Mouse (Mus musculus): Measurements from ENCODE around the gene Rgs9bp. TPM values are rescaled to one million over a fixed set of nuclear protein-coding genes. Genes with fewer than 3 reads are reported as not detected.
"Not testable (repeated sequence)": the region's sequence is repeated elsewhere in the genome, so short reads cannot be mapped to it uniquely, and the experiment has no call there.

Gene Rgs9bp
- polyA plus RNA-seq, 1 experiment from 2014 or later, result 0.25 TPM

GRCm38 (mm10) chr7:35556205-35556603 is 29.2 kb downstream of the Rgs9bp start, which contains the start of gene Nudt19:
Nudt19 (minus strand) TSS chr7:35556304.
- H3K4me1 ChIP-seq (replicated peaks), result peaks cover 15% of the 10 kb centered on the region; the same call in 1 of the 2 replicates
- WGBS, result 62% methylated on average over 4 of the region's 4 CpGs

DNA sequence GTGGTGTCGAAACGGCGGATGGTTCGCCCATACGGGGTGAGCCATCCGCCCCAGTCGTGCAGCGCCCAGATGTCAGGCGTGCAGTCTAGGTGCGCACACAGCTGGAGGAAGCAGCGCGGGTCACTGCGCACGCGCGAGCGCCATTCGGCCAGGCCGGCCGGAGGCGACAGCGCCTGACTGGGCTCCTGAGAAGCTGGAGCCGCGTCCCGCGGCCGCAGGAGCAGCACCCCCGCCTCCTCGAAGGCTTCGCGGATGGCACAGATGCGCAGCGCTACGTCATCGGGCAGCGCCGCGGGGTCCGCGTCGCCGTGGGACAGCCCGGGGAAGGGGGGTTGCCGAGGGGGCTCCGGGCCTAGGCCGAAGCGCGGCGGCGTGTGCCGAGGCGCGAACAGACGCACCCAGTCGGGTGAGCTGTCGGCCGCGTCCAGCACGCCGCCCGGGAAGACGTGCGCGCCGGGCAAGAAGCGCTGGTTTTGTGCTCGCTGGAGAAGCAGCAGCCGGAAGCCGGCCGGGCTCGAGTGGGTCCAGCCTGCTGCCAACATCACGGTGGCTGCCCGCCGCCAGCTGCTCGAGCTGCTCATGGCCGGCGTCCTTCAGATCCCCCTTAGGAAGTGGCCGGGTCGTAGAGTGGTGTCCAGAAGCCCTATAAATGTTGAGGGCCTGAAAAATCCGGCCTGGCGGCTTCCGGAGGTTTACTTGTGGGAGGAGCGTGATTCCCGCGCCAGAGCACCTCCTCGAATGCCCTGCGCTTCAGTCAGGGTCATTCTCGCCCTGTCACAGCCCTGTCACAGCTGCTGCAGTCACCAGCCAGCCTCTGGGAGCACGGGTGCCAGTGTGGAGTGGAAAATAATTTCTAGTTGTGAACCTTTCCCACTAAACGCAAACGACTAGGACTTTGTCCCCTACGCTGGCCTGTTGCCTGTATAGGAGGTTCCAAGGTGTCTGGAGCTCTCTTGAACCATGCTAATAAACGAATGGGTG is 29.9 kb downstream of the Rgs9bp start:
- peak overlapping the region; percentile 86 for H3K9ac ChIP-seq
- peaks cover 15% of the 10 kb centered on the region; the same call in 1 of the 2 replicates for H3K4me1 ChIP-seq (replicated peaks)
- H3K27me3 ChIP-seq, result no peaks in the 10 kb centered on the region
- peak overlapping the region; percentile 86 for H3K4me3 ChIP-seq
- WGBS, result under 1% methylated on average over 93 of the region's 93 CpGs
- H3K36me3 ChIP-seq, result peaks cover 13% of the 10 kb centered on the region
- no peaks in the 10 kb centered on the region for H3K9me3 ChIP-seq (replicated peaks)
- peak overlapping the region; percentile 98 for H3K27ac ChIP-seq
- ATAC-seq (replicated peaks; ENCODE audit: insufficient number of reproducible peaks, insufficient read depth, low FRiP score, low read depth), result peak; percentile 92
- peak overlapping the region; percentile 97 for H3K4me2 ChIP-seq

More at GRCm38 (mm10) chr7:35556205-35556603, 29.2 kb downstream of the Rgs9bp start, which contains the start of gene Nudt19:
- ATAC-seq (replicated peaks; ENCODE audit: insufficient number of reproducible peaks, insufficient read depth, low FRiP score, low read depth), result no peak
- peak within 1 kb of the TSS; percentile 97 for H3K4me2 ChIP-seq
- H3K4me3 ChIP-seq, result peak within 1 kb of the TSS; percentile 86
- no peaks in the 10 kb centered on the region for H3K27me3 ChIP-seq
- H3K9ac ChIP-seq, result peak within 1 kb of the TSS; percentile 86
- peak within 1 kb of the TSS; percentile 98 for H3K27ac ChIP-seq
- H3K9me3 ChIP-seq (replicated peaks), result no peaks in the 10 kb centered on the region
- peaks cover 6% of the 10 kb centered on the region; the same call in 1 of the 2 replicates for H3K36me3 ChIP-seq

DNA sequence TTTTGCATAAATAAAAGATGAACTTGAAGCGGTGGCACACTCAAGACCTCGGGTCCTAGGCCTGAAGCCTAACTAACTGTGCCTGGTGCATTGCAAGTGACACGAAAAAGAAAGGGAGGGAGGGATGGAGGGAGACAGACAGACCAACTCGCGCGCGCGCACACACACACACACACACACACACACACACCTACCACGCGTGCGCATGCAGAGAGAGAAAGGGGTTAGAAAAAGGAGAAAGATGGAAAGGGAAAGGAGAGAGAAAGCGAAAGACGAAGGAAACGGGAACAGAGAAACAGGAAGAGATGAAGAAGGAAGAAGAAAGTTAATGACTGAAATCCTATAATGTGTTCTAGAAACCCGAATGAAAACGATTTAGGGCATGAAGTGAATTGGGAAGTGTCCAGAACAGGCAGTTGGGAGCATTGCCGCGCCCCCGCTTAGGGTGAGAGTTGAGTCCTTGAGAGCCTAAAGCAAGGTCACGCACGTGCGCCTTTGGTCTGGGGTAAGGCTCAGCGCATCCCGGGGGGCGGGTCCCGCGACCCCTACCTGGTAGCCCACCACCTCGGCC is 30.7 kb downstream of the Rgs9bp start:
- peak overlapping the region; percentile 98 for H3K27ac ChIP-seq
- peak overlapping the region; percentile 86 for H3K4me3 ChIP-seq
- H3K36me3 ChIP-seq, result peaks cover 21% of the 10 kb centered on the region
- 6% methylated on average over 28 of the region's 28 CpGs for WGBS
- ATAC-seq (replicated peaks; ENCODE audit: insufficient number of reproducible peaks, insufficient read depth, low FRiP score, low read depth), result peak; percentile 29; the same call in 1 of the 2 replicates
- H3K4me2 ChIP-seq, result peak overlapping the region; percentile 97
- H3K9me3 ChIP-seq (replicated peaks), result no peaks in the 10 kb centered on the region
- peak overlapping the region; percentile 86 for H3K9ac ChIP-seq
- no peaks in the 10 kb centered on the region for H3K27me3 ChIP-seq
- peaks cover 15% of the 10 kb centered on the region; the same call in 1 of the 2 replicates for H3K4me1 ChIP-seq (replicated peaks)

DNA sequence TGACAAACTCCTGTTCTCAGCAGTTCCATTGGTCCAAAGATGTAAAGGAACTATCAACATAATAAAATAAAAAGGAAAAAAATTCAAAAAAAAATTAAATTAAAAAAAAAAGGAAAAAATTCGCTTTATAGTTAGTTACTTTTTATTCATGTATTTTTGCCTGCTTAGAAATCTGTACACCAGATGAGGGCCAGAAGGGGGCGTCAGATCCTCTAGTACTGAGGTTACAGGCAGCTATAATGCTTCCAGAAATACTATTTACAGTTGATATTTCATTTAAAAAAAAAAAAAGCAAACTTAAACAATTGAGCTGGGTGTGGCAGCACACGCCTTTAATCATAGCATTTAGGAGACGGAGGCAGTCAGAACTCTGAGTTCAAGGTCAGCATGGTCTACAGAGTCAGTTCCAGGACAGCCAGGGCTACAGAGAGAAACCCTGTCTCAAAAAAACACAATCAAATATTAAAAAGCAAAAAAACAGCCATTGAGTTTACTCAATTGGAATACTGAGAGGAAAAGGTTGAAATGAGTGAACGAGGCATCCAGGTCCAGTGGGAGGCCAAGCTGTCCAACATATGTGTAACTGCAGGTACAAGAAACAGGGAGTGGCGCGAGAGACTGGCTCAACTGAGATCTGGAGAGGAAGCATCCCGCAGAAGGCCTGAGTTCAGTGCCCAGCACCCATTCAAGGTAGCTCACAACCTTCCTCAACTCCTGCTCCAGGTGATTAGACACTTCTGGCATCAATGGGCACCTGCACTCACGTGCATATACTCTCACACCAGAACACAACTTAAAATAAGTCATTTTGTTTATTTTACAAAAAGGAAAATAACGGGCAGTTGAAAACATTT is 31.4 kb downstream of the Rgs9bp start:
- no peaks in the 10 kb centered on the region for H3K27me3 ChIP-seq
- H3K36me3 ChIP-seq, result peaks cover 28% of the 10 kb centered on the region
- H3K27ac ChIP-seq, result no peak overlapping the region
- H3K4me3 ChIP-seq, result peak overlapping the region; percentile 86
- no peak for ATAC-seq (replicated peaks; ENCODE audit: insufficient number of reproducible peaks, insufficient read depth, low FRiP score, low read depth)
- no peaks in the 10 kb centered on the region for H3K9me3 ChIP-seq (replicated peaks)
- 60% methylated on average over 10 of the region's 10 CpGs for WGBS
- peak overlapping the region; percentile 86 for H3K9ac ChIP-seq
- H3K4me1 ChIP-seq (replicated peaks), result peaks cover 15% of the 10 kb centered on the region; the same call in 1 of the 2 replicates
- H3K4me2 ChIP-seq, result peak overlapping the region; percentile 97

- H3K9me3 ChIP-seq (replicated peaks), result no peaks in the 10 kb centered on the region
- no peak overlapping the region for H3K4me3 ChIP-seq
- WGBS, result 33% methylated on average over 4 of the region's 4 CpGs
- H3K27me3 ChIP-seq, result no peaks in the 10 kb centered on the region
- no peaks in the 10 kb centered on the region for H3K4me1 ChIP-seq (replicated peaks)
- no peak overlapping the region for H3K4me2 ChIP-seq
- no peak overlapping the region for H3K9ac ChIP-seq
- peaks cover 36% of the 10 kb centered on the region for H3K36me3 ChIP-seq
- no peak for ATAC-seq (replicated peaks; ENCODE audit: insufficient number of reproducible peaks, insufficient read depth, low FRiP score, low read depth)
- H3K27ac ChIP-seq, result no peak overlapping the region
These were observed 39.5 kb downstream of the Rgs9bp start for GRCm38 (mm10) chr7:35545881-35546280.

GRCm38 (mm10) chr7:35537562-35537961 is 47.8 kb downstream of the Rgs9bp start, which contains the start of gene Tdrd12:
Tdrd12 (minus strand) TSS chr7:35537745.
- H3K4me2 ChIP-seq, result no peak within 1 kb of the TSS
- H3K36me3 ChIP-seq, result no peaks in the 10 kb centered on the region
- no peaks in the 10 kb centered on the region for H3K9me3 ChIP-seq (replicated peaks)
- H3K4me1 ChIP-seq (replicated peaks), result no peaks in the 10 kb centered on the region
- no peaks in the 10 kb centered on the region for H3K27me3 ChIP-seq
- H3K27ac ChIP-seq, result no peak within 1 kb of the TSS
- H3K9ac ChIP-seq, result no peak within 1 kb of the TSS
- no peak within 1 kb of the TSS for H3K4me3 ChIP-seq
- no peak for ATAC-seq (replicated peaks; ENCODE audit: insufficient number of reproducible peaks, insufficient read depth, low FRiP score, low read depth)
- WGBS, result 91% methylated on average over 17 of the region's 17 CpGs

- no peak overlapping the region for H3K4me3 ChIP-seq
- 66% methylated on average over 12 of the region's 12 CpGs for WGBS
- H3K36me3 ChIP-seq, result no peaks in the 10 kb centered on the region
- no peak for ATAC-seq (replicated peaks; ENCODE audit: insufficient number of reproducible peaks, insufficient read depth, low FRiP score, low read depth)
- no peak overlapping the region for H3K27ac ChIP-seq
- no peak overlapping the region for H3K4me2 ChIP-seq
- H3K4me1 ChIP-seq (replicated peaks), result no peaks in the 10 kb centered on the region
- no peaks in the 10 kb centered on the region for H3K27me3 ChIP-seq
- no peak overlapping the region for H3K9ac ChIP-seq
- no peaks in the 10 kb centered on the region for H3K9me3 ChIP-seq (replicated peaks)
These were observed 49.5 kb downstream of the Rgs9bp start for GRCm38 (mm10) chr7:35535750-35536512.

DNA sequence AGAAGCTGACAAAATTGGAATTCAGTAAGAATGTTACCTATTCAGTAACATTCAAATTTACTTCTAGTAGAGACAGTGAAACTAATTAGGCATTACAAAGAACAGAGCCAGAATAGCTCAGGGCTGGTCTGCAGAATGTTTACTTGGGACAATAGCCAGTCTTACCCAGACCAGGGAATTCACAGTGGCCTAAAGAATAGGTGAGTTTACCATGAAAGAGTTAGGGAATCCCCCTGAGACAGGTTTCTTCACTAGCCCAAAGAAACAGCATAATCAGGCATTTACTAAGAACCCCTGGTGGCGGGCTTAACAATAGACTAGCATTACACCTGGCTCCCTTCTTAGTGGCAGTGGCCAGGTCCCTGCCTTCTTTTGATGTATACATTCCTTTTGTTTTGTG is 54.8 kb downstream of the Rgs9bp start:
- not testable (repeated sequence) for H3K4me3 ChIP-seq; H3K9me3 ChIP-seq (replicated peaks); H3K9ac ChIP-seq; ATAC-seq (replicated peaks; ENCODE audit: insufficient number of reproducible peaks, insufficient read depth, low FRiP score, low read depth); H3K27me3 ChIP-seq; H3K27ac ChIP-seq; H3K4me1 ChIP-seq (replicated peaks); H3K36me3 ChIP-seq; H3K4me2 ChIP-seq
- 61% methylated on average over 1 of the region's 1 CpGs for WGBS

DNA sequence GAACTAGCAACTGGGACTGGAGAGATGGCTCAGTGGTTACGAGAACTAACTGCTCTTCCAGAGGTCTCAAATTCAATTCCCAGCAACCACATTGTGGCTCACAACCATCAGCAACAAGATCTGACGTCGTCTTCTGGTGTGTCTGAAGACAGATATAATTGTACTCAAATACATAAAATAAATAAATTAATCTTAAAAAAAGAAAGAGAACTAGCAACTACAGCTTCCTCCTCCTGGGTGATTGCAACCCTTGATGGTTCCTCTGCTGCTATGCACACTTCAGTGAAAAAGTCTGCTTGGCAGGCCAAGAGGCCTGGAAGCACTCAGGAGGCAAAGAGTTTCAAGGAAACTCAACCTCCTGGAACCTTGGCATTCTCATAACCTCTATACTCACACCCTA is 55.4 kb downstream of the Rgs9bp start:
- Histone ChIP-seq H3K9ac (no peak overlapping the region), H3K4me1 (replicated peaks) (no peaks in the 10 kb centered on the region), H3K36me3 (no peaks in the 10 kb centered on the region), H3K4me3 (no peak overlapping the region), H3K27me3 (no peaks in the 10 kb centered on the region), H3K4me2 (no peak overlapping the region), H3K27ac (no peak overlapping the region), H3K9me3 (replicated peaks) (no peaks in the 10 kb centered on the region)
- no peak for ATAC-seq (replicated peaks; ENCODE audit: insufficient number of reproducible peaks, insufficient read depth, low FRiP score, low read depth)
- WGBS, result 73% methylated on average over 3 of the region's 3 CpGs

Measured in heart, embryonic 15.5 days (tissue).